Mouse (Mus musculus) heart, postnatal 0 days (tissue): ENCODE measurements around the gene Rrnad1. TPM values are rescaled to one million over a fixed set of nuclear protein-coding genes. Genes with fewer than 3 reads are reported as not detected.

ENCODE experiments used
- ATAC-seq: fragments of 200-750 bp; cut with Nextera tagmentation; 2 replicates; pipeline ENCODE4 v1.8.0; 2017; ENCODE audit warnings: low read depth, moderate number of reproducible peaks, moderate library complexity; ENCODE audit not compliant: insufficient read depth
- DNase-seq: peaks from one replicate; pipeline ENCODE4 v3.0.0-alpha.2; 2016; ENCODE audit warnings: low spot score
- H3K27ac ChIP-seq: fragments of 300-500 bp; sonication (generic); 2 replicates; pipeline ENCODE4 v1.5.1; 2014; ENCODE audit warnings: low read depth, mild to moderate bottlenecking
- H3K27me3 ChIP-seq: fragments of 300-500 bp; sonication (generic); 2 replicates; pipeline ENCODE4 v1.6.1; 2014; ENCODE audit warnings: low read length, mixed read lengths; ENCODE audit not compliant: control insufficient read depth, insufficient read depth
- H3K36me3 ChIP-seq: fragments of 300-500 bp; sonication (generic); replicated peaks from 2 replicates; pipeline ENCODE4 v1.6.1; 2014; ENCODE audit warnings: low read length, mixed read lengths; ENCODE audit not compliant: control insufficient read depth, insufficient read depth
- H3K4me1 ChIP-seq: fragments of 300-500 bp; sonication (generic); 2 replicates; pipeline ENCODE4 v1.6.1; 2014; ENCODE audit warnings: antibody characterized with exemption; ENCODE audit not compliant: control insufficient read depth, insufficient read depth
- H3K4me2 ChIP-seq: fragments of 300-500 bp; sonication (generic); 2 replicates; pipeline ENCODE4 v1.6.1; 2014; ENCODE audit warnings: low read depth, mild to moderate bottlenecking, low read length, moderate library complexity
- H3K4me3 ChIP-seq: fragments of 300-500 bp; sonication (generic); 2 replicates; pipeline ENCODE4 v1.5.1; 2014; ENCODE audit warnings: low read depth, low read length
- H3K9ac ChIP-seq: fragments of 300-500 bp; sonication (generic); replicated peaks from 2 replicates; pipeline ENCODE4 v1.6.1; 2014; ENCODE audit warnings: low read depth, low read length, mixed read lengths
- H3K9me3 ChIP-seq: fragments of 300-500 bp; sonication (generic); replicated peaks from 2 replicates; pipeline ENCODE4 v1.6.1; 2016; ENCODE audit warnings: low read length; ENCODE audit not compliant: control insufficient read depth
- CTCF ChIP-seq: IDR thresholded peaks from 2 replicates; pipeline ENCODE4 v1.5.1; 2016; ENCODE audit warnings: antibody characterized with exemption, control low read depth, low read depth
- EP300 ChIP-seq: IDR thresholded peaks from 2 replicates; pipeline ENCODE4 v1.6.1; 2016; ENCODE audit warnings: antibody characterized with exemption, low read depth
- WGBS: fragments of 180-500 bp; shearing (Covaris S2); extraction: QIAGEN DNeasy Blood & Tissue Kit; methylation state at CpG from one replicate; pipeline ENCODE4 v1.1.7; 2014; 5-methylcytosine and 5-hydroxymethylcytosine counted together
- polyA plus RNA-seq: library from polyadenylated mRNA; unstranded; fragments of >200 nt; fragmentation: Nextera tagmentation; extraction: Ambion mirVana; gene quantifications from 2 replicates; pipeline ENCODE4 v1.2.1, GENCODE M21; 2015
- total RNA-seq: library from RNA; depleted of rRNA; stranded (reverse); fragments of >200 nt; gene quantifications from 2 replicates; pipeline ENCODE4 v1.2.3, GENCODE M21; 2014; ENCODE audit warnings: low replicate concordance

Rrnad1 gene
- total and polyA plus RNA-seq, 2 experiments from 2014 or later, result 8.0 to 56.8 TPM

DNA sequence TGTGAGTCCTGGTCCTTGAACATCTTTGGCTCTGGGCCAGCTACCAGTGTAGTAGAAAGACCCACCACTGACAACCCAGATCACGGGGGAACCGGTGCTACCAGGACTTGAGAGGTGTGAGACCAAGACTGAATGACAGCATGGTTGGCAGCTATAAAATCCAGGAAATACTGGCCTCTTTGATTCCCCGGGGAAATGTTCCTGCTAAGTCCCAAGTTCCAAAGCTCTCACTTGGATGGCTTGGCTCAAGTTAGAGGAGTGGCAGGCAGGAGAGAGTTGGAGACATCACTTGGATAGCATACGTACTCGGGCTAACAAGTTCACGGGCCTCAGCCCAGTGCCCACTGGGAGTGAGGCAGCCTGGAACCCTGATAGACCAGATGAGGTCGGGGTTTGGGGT is 13.1 kb upstream of the Rrnad1 start:
- Histone ChIP-seq H3K36me3 (peaks cover 40% of the 10 kb centered on the region), H3K4me2 (no peak overlapping the region), H3K9me3 (no peaks in the 10 kb centered on the region), H3K4me3 (no peak overlapping the region), H3K4me1 (peaks cover 10% of the 10 kb centered on the region), H3K9ac (no peak overlapping the region), H3K27ac (no peak overlapping the region), H3K27me3 (peaks cover 25% of the 10 kb centered on the region)
- DNase-seq (no peak), ATAC-seq (no peak)
- TF ChIP-seq CTCF, result no peak
- TF ChIP-seq EP300, result no peak
- 57% methylated on average over 7 of the region's 7 CpGs for WGBS

- Histone ChIP-seq H3K4me3 (no peak overlapping the region), H3K4me1 (peaks cover 2% of the 10 kb centered on the region; the same call in 1 of the 2 replicates), H3K27me3 (peaks cover 14% of the 10 kb centered on the region; the same call in 1 of the 2 replicates), H3K36me3 (peaks cover 51% of the 10 kb centered on the region), H3K9me3 (no peaks in the 10 kb centered on the region), H3K4me2 (no peak overlapping the region), H3K9ac (no peak overlapping the region), H3K27ac (no peak overlapping the region)
- WGBS, result 90% methylated on average over 2 of the region's 2 CpGs
- DNase-seq, result no peak
- ATAC-seq, result no peak
- no peak for TF ChIP-seq EP300
- no peak for TF ChIP-seq CTCF
Measured at GRCm38 (mm10) chr3:87942471-87942870, 12.0 kb upstream of the Rrnad1 start.

GRCm38 (mm10) chr3:87940611-87941010 is 10.1 kb upstream of the Rrnad1 start:
- Histone ChIP-seq H3K4me3 (no peak overlapping the region), H3K4me1 (no peaks in the 10 kb centered on the region), H3K9me3 (no peaks in the 10 kb centered on the region), H3K27me3 (no peaks in the 10 kb centered on the region), H3K27ac (no peak overlapping the region), H3K36me3 (peaks cover 56% of the 10 kb centered on the region), H3K4me2 (no peak overlapping the region), H3K9ac (no peak overlapping the region)
- ATAC-seq (no peak), DNase-seq (no peak)
- WGBS, result 72% methylated on average over 5 of the region's 5 CpGs
- TF ChIP-seq EP300 (no peak), CTCF (no peak)

DNA sequence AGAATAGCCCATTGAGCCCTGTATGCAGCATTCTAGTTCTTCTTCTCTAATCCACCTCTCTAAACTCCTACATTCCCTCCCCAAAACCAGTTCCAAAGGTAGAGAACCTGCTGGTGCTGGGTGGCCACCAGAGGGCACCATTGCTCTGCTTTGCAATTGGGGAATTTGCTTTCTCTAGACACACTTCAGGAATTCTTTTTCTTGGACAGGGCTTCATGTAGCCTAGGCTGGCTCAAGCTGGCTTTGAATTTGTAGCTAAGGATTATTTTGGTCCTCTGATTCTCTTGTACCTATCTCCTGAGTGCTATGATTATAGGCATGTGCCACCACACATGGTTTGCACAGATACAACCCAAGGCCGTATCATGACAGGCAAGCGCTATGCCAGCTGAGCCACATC is 5.3 kb upstream of the Rrnad1 start:
- Histone ChIP-seq H3K4me3 (no peak overlapping the region), H3K27ac (no peak overlapping the region), H3K4me2 (no peak overlapping the region), H3K9ac (no peak overlapping the region), H3K9me3 (no peaks in the 10 kb centered on the region), H3K27me3 (no peaks in the 10 kb centered on the region), H3K4me1 (peaks cover 6% of the 10 kb centered on the region), H3K36me3 (peaks cover 71% of the 10 kb centered on the region)
- peak; percentile 67 for DNase-seq
- peak; percentile 97 for TF ChIP-seq CTCF
- no peak for TF ChIP-seq EP300
- ATAC-seq, result peak; percentile 55; the same call in 1 of the 2 replicates
- WGBS, result 98% methylated on average over 2 of the region's 2 CpGs

- no peak overlapping the region for H3K27ac ChIP-seq
- no peak overlapping the region for H3K4me2 ChIP-seq
- TF ChIP-seq CTCF, result no peak
- no peak for TF ChIP-seq EP300
- DNase-seq (no peak), ATAC-seq (no peak)
- H3K9me3 ChIP-seq, result no peaks in the 10 kb centered on the region
- no peaks in the 10 kb centered on the region for H3K27me3 ChIP-seq
- peaks cover 7% of the 10 kb centered on the region for H3K4me1 ChIP-seq
- H3K36me3 ChIP-seq, result peaks cover 67% of the 10 kb centered on the region
- H3K9ac ChIP-seq, result no peak overlapping the region
- WGBS, result 83% methylated on average over 4 of the region's 4 CpGs
- H3K4me3 ChIP-seq, result no peak overlapping the region
Measured at GRCm38 (mm10) chr3:87935201-87935600, 4.7 kb upstream of the Rrnad1 start.

GRCm38 (mm10) chr3:87934501-87934900 is 4.0 kb upstream of the Rrnad1 start:
- Histone ChIP-seq H3K9me3 (no peaks in the 10 kb centered on the region), H3K27me3 (no peaks in the 10 kb centered on the region), H3K4me3 (no peak overlapping the region), H3K27ac (no peak overlapping the region), H3K4me1 (peaks cover 7% of the 10 kb centered on the region), H3K4me2 (no peak overlapping the region), H3K9ac (no peak overlapping the region), H3K36me3 (peaks cover 60% of the 10 kb centered on the region)
- TF ChIP-seq EP300 (no peak), CTCF (no peak)
- DNase-seq (no peak), ATAC-seq (no peak)
- WGBS, result 63% methylated on average over 4 of the region's 4 CpGs
